Mouse (Mus musculus): Measurements from ENCODE around the gene Ubxn6.

The Ubxn6 gene

GRCm38 (mm10) chr17:56054938-56055337, 19.9 kb downstream of the Ubxn6 start:
- no peak for DNase-seq

GRCm38 (mm10) chr17:56051369-56051768, 23.5 kb downstream of the Ubxn6 start:
- DNase-seq, result no peak

- DNase-seq, result peak in 1 of 2 experiments; percentile 53
Observed at GRCm38 (mm10) chr17:56040857-56041163, 34.0 kb downstream of the Ubxn6 start.

GRCm38 (mm10) chr17:56040030-56040856, 34.6 kb downstream of the Ubxn6 start, which contains the start of gene Chaf1a:
Gene Chaf1a, plus strand, starts transcription at chr17:56040439.
- peak; percentile 98 to 99 for DNase-seq

- DNase-seq, result no peak
Observed at GRCm38 (mm10) chr17:56039345-56039744, 35.5 kb downstream of the Ubxn6 start.

- DNase-seq, result no peak
Observed at GRCm38 (mm10) chr17:56038583-56039261, 36.1 kb downstream of the Ubxn6 start.

- DNase-seq, result no peak
Observed at GRCm38 (mm10) chr17:56036901-56037287, 37.9 kb downstream of the Ubxn6 start.

GRCm38 (mm10) chr17:56036176-56036900, 38.5 kb downstream of the Ubxn6 start, which contains the start of gene Sh3gl1:
Gene Sh3gl1, minus strand, starts transcription at chr17:56036635.
- peak; percentile 99 for DNase-seq

- no peak for DNase-seq
Observed at GRCm38 (mm10) chr17:56035216-56035615, 39.6 kb downstream of the Ubxn6 start.

- no peak for DNase-seq
Observed at GRCm38 (mm10) chr17:56034726-56035100, 40.1 kb downstream of the Ubxn6 start.

- DNase-seq, result no peak
Observed at GRCm38 (mm10) chr17:56034040-56034725, 40.6 kb downstream of the Ubxn6 start.

GRCm38 (mm10) chr17:56032831-56033230, 42.0 kb downstream of the Ubxn6 start:
- DNase-seq, result no peak

- DNase-seq, result peak in 1 of 2 experiments; percentile 51
Observed at GRCm38 (mm10) chr17:56032127-56032733, 42.6 kb downstream of the Ubxn6 start.

GRCm38 (mm10) chr17:56031431-56031830, 43.4 kb downstream of the Ubxn6 start:
- no peak for DNase-seq

- DNase-seq, result peak; percentile 54 to 75
Observed at GRCm38 (mm10) chr17:56030919-56031318, 43.9 kb downstream of the Ubxn6 start.

- DNase-seq, result no peak
Observed at GRCm38 (mm10) chr17:56030238-56030870, 44.5 kb downstream of the Ubxn6 start.

GRCm38 (mm10) chr17:56027801-56028441, 46.9 kb downstream of the Ubxn6 start:
- DNase-seq, result no peak

GRCm38 (mm10) chr17:56026881-56027280, 47.9 kb downstream of the Ubxn6 start:
- DNase-seq, result no peak

GRCm38 (mm10) chr17:56026303-56026702, 48.5 kb downstream of the Ubxn6 start:
- no peak for DNase-seq

GRCm38 (mm10) chr17:56024931-56025330, 49.9 kb downstream of the Ubxn6 start:
- DNase-seq, result no peak

- DNase-seq, result no peak
Observed at GRCm38 (mm10) chr17:56024476-56024875, 50.4 kb downstream of the Ubxn6 start.
